Mouse (Mus musculus) telencephalon, adult 2 months (tissue): ENCODE measurements at regions not wholly inside any gene's neighbourhood (a gene's known extent, or its start where the extent isn't known, plus 50 kb on each side); places are given as distances from the start of the nearest gene placed in this dataset.
"Not testable (repeated sequence)": the region's sequence is repeated elsewhere in the genome, so short reads cannot be mapped to it uniquely, and the experiment has no call there.

ENCODE experiments used
- DNase-seq: peaks from one replicate; pipeline ENCODE4 v3.0.0-alpha.2; 2011; ENCODE audit warnings: low read depth, low spot score

- DNase-seq: no peak
These were observed 60.9 kb upstream of the Gm14496 start for GRCm38 (mm10) chr2:181930037-181930436.

- not testable (repeated sequence) for DNase-seq
These were observed 60.4 kb upstream of the Gm14496 start for GRCm38 (mm10) chr2:181930538-181930937.

GRCm38 (mm10) chr2:181931077-181931815 is 59.7 kb upstream of the Gm14496 start:
- peak; percentile 23 for DNase-seq

- DNase-seq: peak; percentile 22
These were observed 58.9 kb upstream of the Gm14496 start for GRCm38 (mm10) chr2:181931918-181932605.
